Mouse (Mus musculus) heart, embryonic 12.5 days (tissue): ENCODE data around the gene Meis2. TPM values are rescaled to one million over a fixed set of nuclear protein-coding genes. Genes with fewer than 3 reads are reported as not detected.

Experiments
- ATAC-seq: fragments of 200-750 bp; cut with Nextera tagmentation; 2 replicates; pipeline ENCODE4 v1.8.0; 2017; ENCODE audit warnings: moderate TSS enrichment, moderate library complexity; ENCODE audit not compliant: insufficient number of reproducible peaks, low FRiP score
- H3K27ac ChIP-seq: fragments of 300-500 bp; sonication (generic); 2 replicates; pipeline ENCODE4 v1.5.1; 2016; ENCODE audit warnings: mild to moderate bottlenecking, moderate library complexity; ENCODE audit not compliant: poor library complexity, severe bottlenecking
- H3K27me3 ChIP-seq: fragments of 300-500 bp; sonication (generic); replicated peaks from 2 replicates; pipeline ENCODE4 v1.6.1; 2016; ENCODE audit warnings: mild to moderate bottlenecking, moderate library complexity
- H3K36me3 ChIP-seq: fragments of 300-500 bp; sonication (generic); 2 replicates; pipeline ENCODE4 v1.6.1; 2016; ENCODE audit warnings: mild to moderate bottlenecking, moderate library complexity
- H3K4me1 ChIP-seq: fragments of 300-500 bp; sonication (generic); replicated peaks from 2 replicates; pipeline ENCODE4 v1.6.1; 2016; ENCODE audit warnings: mild to moderate bottlenecking
- H3K4me2 ChIP-seq: fragments of 300-500 bp; sonication (generic); 2 replicates; pipeline ENCODE4 v1.6.1; 2016; ENCODE audit warnings: mild to moderate bottlenecking, moderate library complexity
- H3K4me3 ChIP-seq: fragments of 300-500 bp; sonication (generic); 2 replicates; pipeline ENCODE4 v1.5.1; 2016; ENCODE audit warnings: mild to moderate bottlenecking
- H3K9ac ChIP-seq: fragments of 300-500 bp; sonication (generic); 2 replicates; pipeline ENCODE4 v1.6.1; 2016; ENCODE audit warnings: mild to moderate bottlenecking, moderate library complexity
- H3K9me3 ChIP-seq: fragments of 300-500 bp; sonication (generic); replicated peaks from 2 replicates; pipeline ENCODE4 v1.6.1; 2016; ENCODE audit warnings: mild to moderate bottlenecking, moderate library complexity
- WGBS: fragments of 180-500 bp; shearing (Covaris S2); methylation state at CpG from one replicate; pipeline ENCODE4 v1.1.7; 2016; 5-methylcytosine and 5-hydroxymethylcytosine counted together
- polyA plus RNA-seq: library from polyadenylated mRNA; unstranded; fragments of >200 nt; fragmentation: Nextera tagmentation; extraction: Ambion mirVana; gene quantifications from 2 replicates; pipeline ENCODE4 v1.2.1, GENCODE M21; 2016

Gene Meis2
- polyA plus RNA-seq, 1 experiment from 2014 or later = 49.9 TPM

DNA sequence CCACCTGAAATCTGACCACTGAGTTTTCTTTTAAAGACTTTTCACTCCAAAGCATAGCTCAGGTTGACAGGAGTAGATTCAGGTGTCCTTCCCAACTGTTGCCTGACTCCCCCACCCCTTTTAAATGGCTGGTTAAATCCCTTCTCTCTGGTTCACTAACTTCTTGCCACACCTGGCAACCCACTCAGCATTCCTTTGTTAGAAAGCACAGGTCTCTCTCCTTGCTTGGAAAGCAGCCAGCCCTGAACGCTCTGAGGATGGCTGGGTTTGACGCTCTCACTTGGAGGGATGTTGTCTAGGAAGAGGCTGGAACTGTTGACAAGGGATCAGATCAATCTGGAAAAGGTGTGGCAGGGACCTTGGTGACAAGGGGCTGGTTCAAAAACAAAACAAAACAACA lies 192.8 kb downstream of the Meis2 start:
- no peaks in the 10 kb centered on the region for H3K27me3 ChIP-seq
- no peak overlapping the region for H3K4me3 ChIP-seq
- peaks cover 59% of the 10 kb centered on the region for H3K4me1 ChIP-seq
- no peak overlapping the region for H3K4me2 ChIP-seq
- ATAC-seq = no peak
- no peaks in the 10 kb centered on the region for H3K9me3 ChIP-seq
- peaks cover 8% of the 10 kb centered on the region for H3K36me3 ChIP-seq
- 30% methylated on average over 2 of the region's 2 CpGs for WGBS
- H3K9ac ChIP-seq = no peak overlapping the region
- H3K27ac ChIP-seq = no peak overlapping the region

DNA sequence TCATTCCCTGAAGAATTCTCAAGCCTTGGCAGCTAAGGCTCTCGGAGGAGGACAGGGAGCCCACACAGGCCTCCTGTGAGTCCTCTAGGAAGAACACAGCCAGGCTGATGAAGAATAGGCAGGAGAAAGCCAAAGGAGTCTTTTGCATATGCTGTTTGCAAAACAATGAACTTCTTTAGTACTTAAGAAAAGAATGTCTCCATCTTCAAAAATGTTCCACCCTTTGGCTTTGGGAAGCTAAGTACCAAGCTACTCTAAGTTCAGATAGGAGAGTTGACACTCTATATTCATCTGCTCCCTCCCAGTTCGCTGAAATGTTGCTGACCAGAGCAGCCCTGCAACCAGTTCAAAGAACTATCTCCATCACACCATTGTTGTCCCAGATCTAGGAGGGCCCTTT lies 195.7 kb downstream of the Meis2 start:
- Histone ChIP-seq H3K4me3 (no peak overlapping the region), H3K27me3 (no peaks in the 10 kb centered on the region), H3K36me3 (peaks cover 24% of the 10 kb centered on the region), H3K9ac (no peak overlapping the region), H3K4me1 (peaks cover 40% of the 10 kb centered on the region), H3K27ac (peak overlapping the region; percentile 40; the same call in 1 of the 2 replicates), H3K9me3 (no peaks in the 10 kb centered on the region), H3K4me2 (no peak overlapping the region)
- no peak for ATAC-seq
- WGBS = 47% methylated on average over 2 of the region's 2 CpGs

DNA sequence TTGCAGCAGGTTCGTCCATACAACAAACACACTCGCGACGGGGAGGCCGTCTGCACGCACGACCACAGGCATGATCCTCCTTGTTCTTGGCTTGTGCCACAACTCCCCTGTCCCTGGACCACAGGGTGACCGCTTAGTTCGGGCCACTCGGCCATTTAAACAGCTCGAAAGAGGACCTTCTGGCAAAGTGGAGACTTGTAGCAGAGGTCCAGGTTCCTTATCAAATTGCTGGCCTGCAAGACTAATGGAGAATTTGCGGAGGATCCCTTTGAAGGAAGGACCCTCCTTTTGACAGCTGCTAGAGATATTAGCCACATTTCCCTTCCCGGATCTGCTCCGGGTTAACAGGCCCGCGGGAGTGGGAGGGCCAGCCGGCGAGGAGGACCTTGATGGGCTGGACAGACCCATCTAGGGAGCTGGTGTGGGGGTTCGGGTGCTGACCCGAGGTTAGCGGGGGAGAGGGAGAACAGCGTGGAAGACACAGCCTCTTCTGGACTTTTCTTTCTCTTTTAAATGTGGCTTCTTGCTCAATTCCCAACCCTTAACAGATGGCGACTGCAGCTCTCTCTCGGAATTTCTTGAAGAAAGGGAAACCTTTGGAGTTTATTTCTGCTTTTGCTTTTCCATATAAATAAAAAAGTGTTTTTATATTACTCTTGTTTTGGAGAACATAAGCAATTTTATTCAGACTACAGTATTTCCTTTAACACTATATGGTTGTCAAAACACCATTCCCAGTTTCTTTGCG lies 204.9 kb downstream of the Meis2 start:
- Histone ChIP-seq H3K4me2 (peak overlapping the region; percentile 92), H3K9ac (peak overlapping the region; percentile 68), H3K9me3 (no peaks in the 10 kb centered on the region), H3K36me3 (peaks cover 12% of the 10 kb centered on the region), H3K4me1 (peaks cover 24% of the 10 kb centered on the region), H3K4me3 (peak overlapping the region; percentile 46), H3K27ac (peak overlapping the region; percentile 59), H3K27me3 (no peaks in the 10 kb centered on the region)
- peak; percentile 58; the same call in 1 of the 2 replicates for ATAC-seq
- WGBS = 4% methylated on average over 25 of the region's 25 CpGs

DNA sequence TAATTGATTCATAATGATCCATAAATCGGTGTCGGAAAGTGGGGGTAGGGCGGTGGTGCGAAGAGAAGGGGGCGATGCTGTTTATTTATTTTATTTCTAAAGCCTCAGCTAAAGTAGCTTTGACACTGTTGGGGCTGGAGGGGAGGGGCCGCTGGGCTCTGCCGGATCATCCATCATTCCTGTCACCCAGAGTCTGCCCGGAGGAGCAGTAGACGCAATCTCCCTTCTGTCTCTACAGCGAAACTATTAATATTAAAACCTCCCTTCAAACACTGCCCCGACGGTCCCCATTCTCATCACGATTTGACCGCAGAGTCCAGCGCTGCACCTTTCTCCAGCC lies 205.5 kb downstream of the Meis2 start:
- H3K36me3 ChIP-seq = peaks cover 12% of the 10 kb centered on the region
- no peaks in the 10 kb centered on the region for H3K27me3 ChIP-seq
- peak overlapping the region; percentile 59 for H3K27ac ChIP-seq
- H3K4me1 ChIP-seq = peaks cover 25% of the 10 kb centered on the region
- no peaks in the 10 kb centered on the region for H3K9me3 ChIP-seq
- peak overlapping the region; percentile 92 for H3K4me2 ChIP-seq
- peak overlapping the region; percentile 68 for H3K9ac ChIP-seq
- WGBS = 2% methylated on average over 15 of the region's 15 CpGs
- ATAC-seq = no peak
- peak overlapping the region; percentile 46 for H3K4me3 ChIP-seq

DNA sequence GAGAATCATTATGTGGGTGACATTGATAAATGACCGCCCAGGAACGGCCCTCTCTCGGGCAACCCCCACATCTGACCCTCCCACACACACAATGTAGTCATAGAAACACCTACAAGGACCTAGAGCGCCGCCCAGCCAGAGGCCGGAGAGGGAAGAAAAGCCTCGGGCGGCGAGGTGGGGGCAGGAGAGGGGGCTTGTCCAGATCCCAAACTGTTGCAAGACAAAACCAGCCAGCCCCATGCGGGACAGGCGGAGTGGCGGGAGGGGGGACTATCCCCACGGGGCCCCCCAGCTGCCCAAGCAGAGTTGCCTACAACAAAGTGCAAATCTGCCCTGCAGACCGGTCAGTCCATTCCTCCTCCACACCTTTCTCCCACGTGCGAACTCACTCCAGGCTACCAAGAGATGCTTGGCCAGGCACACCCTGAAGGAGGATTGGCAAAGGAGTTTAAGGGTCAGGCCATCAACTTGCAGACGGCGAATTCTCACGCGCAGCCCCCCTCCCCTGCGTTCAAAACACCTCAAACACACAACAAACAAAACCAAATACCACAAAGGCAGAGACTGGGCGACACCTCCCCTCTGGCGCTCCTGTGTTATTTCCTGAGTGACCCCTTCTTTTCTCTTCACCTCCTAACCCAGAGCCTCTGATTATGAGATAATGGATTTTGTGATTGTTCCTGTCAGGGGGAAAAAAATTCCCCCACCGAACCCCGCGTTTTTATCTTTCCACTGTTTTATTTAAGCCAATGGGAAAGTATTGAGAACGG lies 206.1 kb downstream of the Meis2 start:
- ATAC-seq = peak; percentile 33; the same call in 1 of the 2 replicates
- peaks cover 12% of the 10 kb centered on the region for H3K36me3 ChIP-seq
- peaks cover 29% of the 10 kb centered on the region for H3K4me1 ChIP-seq
- H3K4me3 ChIP-seq = peak overlapping the region; percentile 46
- H3K4me2 ChIP-seq = peak overlapping the region; percentile 92
- H3K9ac ChIP-seq = peak overlapping the region; percentile 68
- no peaks in the 10 kb centered on the region for H3K9me3 ChIP-seq
- no peaks in the 10 kb centered on the region for H3K27me3 ChIP-seq
- WGBS = 1% methylated on average over 26 of the region's 27 CpGs
- H3K27ac ChIP-seq = peak overlapping the region; percentile 59

DNA sequence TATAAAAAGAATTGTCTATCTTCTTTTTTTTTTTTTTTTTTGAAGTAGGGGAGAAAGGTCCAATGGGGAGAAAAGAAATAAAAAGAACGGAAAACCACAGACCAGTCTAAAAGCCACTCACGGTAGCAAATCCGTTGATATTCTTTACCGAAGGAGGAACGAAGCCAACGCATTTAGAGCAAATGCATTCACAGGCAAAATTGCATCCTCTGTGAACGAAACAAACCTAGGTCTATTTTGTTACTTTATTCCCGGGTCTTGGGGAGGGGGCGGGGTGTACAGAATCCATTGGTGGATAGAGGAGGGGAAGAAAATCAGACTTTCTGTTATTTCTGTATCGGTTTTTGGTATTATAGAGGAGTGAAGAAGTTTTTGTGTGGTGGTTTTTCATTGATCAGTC lies 206.7 kb downstream of the Meis2 start:
- H3K4me3 ChIP-seq = peak overlapping the region; percentile 46
- H3K27me3 ChIP-seq = no peaks in the 10 kb centered on the region
- H3K4me2 ChIP-seq = peak overlapping the region; percentile 92
- ATAC-seq = no peak
- H3K4me1 ChIP-seq = peaks cover 35% of the 10 kb centered on the region
- H3K36me3 ChIP-seq = peaks cover 8% of the 10 kb centered on the region
- WGBS = 9% methylated on average over 10 of the region's 10 CpGs
- peak overlapping the region; percentile 68 for H3K9ac ChIP-seq
- H3K9me3 ChIP-seq = no peaks in the 10 kb centered on the region
- no peak overlapping the region; the same call in 1 of the 2 replicates for H3K27ac ChIP-seq

DNA sequence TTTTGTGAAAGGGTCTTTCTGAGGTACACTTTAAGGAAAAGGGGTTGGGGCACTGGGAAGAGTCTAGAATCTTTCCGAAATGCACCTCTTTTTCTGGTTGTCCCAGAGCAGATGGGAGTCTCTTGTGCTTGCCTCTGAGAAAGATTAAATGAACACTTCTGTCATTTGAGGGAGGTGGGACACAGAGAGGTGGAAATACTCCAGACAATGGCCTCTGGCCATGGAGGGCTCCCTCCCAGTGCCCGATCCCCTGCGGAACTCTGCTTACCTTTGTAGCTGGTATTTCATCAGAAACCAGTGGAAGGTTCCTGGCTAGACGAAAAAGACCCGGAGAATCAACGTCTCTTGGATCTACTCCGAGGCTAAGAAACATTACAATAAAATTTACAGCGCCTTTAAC lies 207.4 kb downstream of the Meis2 start:
- H3K9ac ChIP-seq = peak overlapping the region; percentile 37; the same call in 1 of the 2 replicates
- H3K4me2 ChIP-seq = peak overlapping the region; percentile 47
- no peak for ATAC-seq
- H3K9me3 ChIP-seq = no peaks in the 10 kb centered on the region
- peaks cover 1% of the 10 kb centered on the region; the same call in 1 of the 2 replicates for H3K36me3 ChIP-seq
- H3K27ac ChIP-seq = no peak overlapping the region
- no peak overlapping the region for H3K4me3 ChIP-seq
- WGBS = 22% methylated on average over 8 of the region's 8 CpGs
- peaks cover 35% of the 10 kb centered on the region for H3K4me1 ChIP-seq
- no peaks in the 10 kb centered on the region for H3K27me3 ChIP-seq

DNA sequence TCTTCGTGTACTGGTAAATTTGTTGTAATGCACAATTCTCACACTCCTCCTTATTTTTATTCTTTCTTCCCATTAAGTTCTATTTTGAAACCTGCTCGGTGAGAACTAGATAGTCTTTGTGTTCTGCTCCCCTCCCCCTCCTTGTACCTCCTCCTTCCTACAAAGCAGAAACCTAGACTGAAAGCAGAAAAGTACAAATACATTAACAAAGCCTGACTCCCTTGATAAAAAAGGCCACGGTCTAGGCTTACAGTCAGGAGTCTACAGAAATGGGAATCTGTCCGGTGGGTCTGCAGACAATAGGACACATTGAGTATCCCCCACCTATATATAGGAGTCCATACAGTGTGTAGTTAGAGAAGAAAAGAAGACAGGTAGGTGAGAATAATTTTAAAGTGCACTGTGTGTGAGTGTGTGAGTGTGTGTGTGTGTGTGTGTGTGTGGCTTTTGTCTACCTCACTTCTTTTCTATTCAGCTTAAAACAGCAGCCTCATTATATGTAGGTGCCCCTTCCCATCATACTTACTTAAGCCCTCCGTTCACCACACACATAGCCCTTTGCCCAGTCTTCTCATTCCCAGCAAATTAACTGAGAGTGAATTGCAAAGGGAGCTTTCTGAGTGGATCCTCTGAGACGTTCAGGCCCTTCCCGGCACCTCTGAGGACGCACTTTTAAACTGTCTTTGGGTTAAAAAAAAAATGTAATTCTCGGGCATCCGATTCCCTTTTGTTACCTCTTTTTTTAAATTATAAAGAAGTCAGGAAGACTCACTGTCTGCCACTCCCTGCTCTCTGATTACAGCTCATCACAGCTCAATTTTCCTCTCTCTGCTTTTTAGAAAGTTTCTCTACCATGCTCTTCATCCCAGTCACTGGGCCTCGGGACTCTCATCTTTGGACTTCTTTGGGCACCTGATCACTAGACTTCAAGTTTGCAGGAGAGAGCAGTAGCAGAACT lies 208.2 kb downstream of the Meis2 start:
- Histone ChIP-seq H3K9ac (no peak overlapping the region), H3K9me3 (no peaks in the 10 kb centered on the region), H3K27ac (0 out of 2 replicates have a peak overlapping the region, but pooled peaks have one; percentile 25), H3K27me3 (no peaks in the 10 kb centered on the region), H3K36me3 (no peaks in the 10 kb centered on the region), H3K4me2 (peak overlapping the region; percentile 47; the same call in 1 of the 2 replicates), H3K4me3 (no peak overlapping the region), H3K4me1 (peaks cover 41% of the 10 kb centered on the region)
- ATAC-seq = no peak
- 24% methylated on average over 11 of the region's 11 CpGs for WGBS

DNA sequence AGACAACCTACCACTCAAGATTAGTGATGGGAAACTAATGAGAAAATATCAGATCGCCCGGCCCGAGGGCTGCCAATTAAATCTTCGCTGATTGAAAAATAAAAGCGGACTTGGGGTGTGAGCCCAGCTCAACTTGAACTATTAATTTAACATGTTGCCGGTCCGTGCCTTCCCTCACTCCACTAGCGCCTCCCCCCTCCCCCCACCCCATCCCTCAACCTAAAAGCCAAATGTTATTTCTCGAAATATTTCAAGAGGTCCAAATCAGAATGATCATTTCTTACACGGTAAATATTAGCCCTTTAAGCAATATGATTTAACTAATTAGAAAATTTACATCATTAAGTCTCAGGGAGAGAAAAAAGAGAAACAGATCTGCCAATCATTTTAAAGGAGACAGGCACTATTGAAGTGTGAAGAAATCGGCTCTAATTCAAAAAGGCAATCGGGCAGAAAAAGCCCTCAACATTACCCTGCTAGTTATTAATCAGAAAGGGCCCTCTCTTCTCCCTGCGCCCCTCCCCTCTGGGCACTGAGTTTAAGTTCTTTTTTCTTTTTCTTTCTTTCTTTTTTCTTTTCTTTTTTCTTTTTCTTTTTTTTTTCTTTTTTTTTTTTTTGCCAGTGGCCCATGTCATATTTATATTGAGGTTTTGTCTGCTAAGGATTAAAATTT lies 209.1 kb downstream of the Meis2 start:
- peaks cover 39% of the 10 kb centered on the region for H3K4me1 ChIP-seq
- no peak for ATAC-seq
- no peak overlapping the region for H3K27ac ChIP-seq
- H3K9ac ChIP-seq = peak overlapping the region; percentile 52; the same call in 1 of the 2 replicates
- 0 out of 2 replicates have a peak, but pooled peaks cover 5% of the 10 kb centered on the region for H3K27me3 ChIP-seq
- no peaks in the 10 kb centered on the region for H3K9me3 ChIP-seq
- peak overlapping the region; percentile 80 for H3K4me2 ChIP-seq
- 7% methylated on average over 13 of the region's 13 CpGs for WGBS
- peak overlapping the region; percentile 47 for H3K4me3 ChIP-seq
- H3K36me3 ChIP-seq = no peaks in the 10 kb centered on the region
